Mouse (Mus musculus): ENCODE data around the gene Armh1. TPM values are rescaled to one million over a fixed set of nuclear protein-coding genes. Genes with fewer than 3 reads are reported as not detected.
A peak's percentile ranks its signal among the peaks of the same experiment; 100 is the strongest.
"Not testable (repeated sequence)": the region's sequence is repeated elsewhere in the genome, so short reads cannot be mapped to it uniquely, and the experiment has no call there.

Gene Armh1
- polyA plus RNA-seq, 1 experiment from 2014 or later = 0.65 TPM

DNA sequence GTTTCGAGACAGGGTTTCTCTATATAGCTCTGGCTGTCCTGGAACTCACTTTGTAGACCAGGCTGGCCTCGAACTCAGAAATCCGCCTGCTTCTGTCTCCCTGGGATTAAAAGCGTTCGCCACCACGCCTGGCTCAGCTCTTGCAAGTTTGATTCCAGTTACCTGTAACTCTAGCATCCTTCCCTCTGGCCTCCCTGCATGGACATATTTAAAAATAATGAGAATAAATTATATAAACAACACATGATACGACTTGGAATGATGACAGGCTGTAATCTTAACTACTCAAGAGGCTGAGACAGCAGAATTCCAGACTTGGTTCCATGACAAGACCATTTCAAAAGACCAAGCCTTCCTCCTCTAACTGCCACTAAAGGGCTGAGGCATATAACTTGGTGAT is 61.3 kb downstream of the Armh1 start:
- Histone ChIP-seq H3K4me3 (replicated peaks) (no peak overlapping the region), H3K9ac (replicated peaks) (no peak overlapping the region), H3K4me2 (no peak overlapping the region), H3K27ac (peak overlapping the region; percentile 72; the same call in 1 of the 2 replicates), H3K36me3 (no peaks in the 10 kb centered on the region), H3K9me3 (no peaks in the 10 kb centered on the region), H3K4me1 (replicated peaks) (0 out of 2 replicates have a peak, but pooled peaks cover 4% of the 10 kb centered on the region), H3K27me3 (no peaks in the 10 kb centered on the region)
- WGBS = 69% methylated on average over 7 of the region's 7 CpGs
- no peak for ATAC-seq (ENCODE audit: insufficient number of reproducible peaks, insufficient read depth, low FRiP score, low TSS enrichment, low read depth)

DNA sequence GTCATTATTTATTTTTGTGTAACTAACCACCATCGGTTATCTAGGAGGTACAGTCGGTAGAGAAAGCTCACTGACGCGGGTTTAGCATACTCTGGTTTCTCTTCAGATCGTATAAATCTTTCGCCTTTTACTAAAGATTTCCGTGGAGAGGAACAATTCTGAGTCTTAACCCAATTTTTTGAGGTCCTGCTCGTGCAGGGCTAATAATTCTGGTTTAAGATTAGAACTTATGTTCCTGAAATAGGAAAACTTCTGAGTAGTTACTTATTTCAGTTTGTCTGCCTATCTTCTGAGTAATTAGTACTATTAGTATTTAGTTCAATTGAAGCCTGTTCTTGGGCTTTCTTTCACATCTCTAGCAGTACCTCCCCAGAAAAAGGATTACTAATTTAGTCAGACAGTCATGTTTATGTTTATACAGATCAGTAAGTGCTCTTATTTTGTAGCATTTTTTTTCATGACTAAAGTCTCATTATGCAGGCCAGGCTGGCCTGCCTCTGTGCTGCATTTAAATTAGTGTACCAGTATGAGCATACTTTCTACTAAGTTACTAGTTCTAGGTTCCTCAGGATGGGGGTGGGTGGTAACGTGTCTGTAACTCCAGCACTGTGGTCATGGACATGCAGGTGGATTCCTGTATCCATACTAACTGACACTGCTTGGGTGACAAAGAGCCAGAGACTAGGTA is 61.9 kb downstream of the Armh1 start:
- peak overlapping the region; percentile 38 for H3K4me3 ChIP-seq (replicated peaks)
- H3K4me1 ChIP-seq (replicated peaks) = 0 out of 2 replicates have a peak, but pooled peaks cover 4% of the 10 kb centered on the region
- H3K27ac ChIP-seq = peak overlapping the region; percentile 73
- no peaks in the 10 kb centered on the region; the same call in 1 of the 2 replicates for H3K27me3 ChIP-seq
- ATAC-seq (ENCODE audit: insufficient number of reproducible peaks, insufficient read depth, low FRiP score, low TSS enrichment, low read depth) = peak; percentile 89
- H3K36me3 ChIP-seq = no peaks in the 10 kb centered on the region
- H3K9ac ChIP-seq (replicated peaks) = peak overlapping the region; percentile 51
- H3K9me3 ChIP-seq = no peaks in the 10 kb centered on the region
- under 1% methylated on average over 9 of the region's 9 CpGs for WGBS
- H3K4me2 ChIP-seq = peak overlapping the region; percentile 50

DNA sequence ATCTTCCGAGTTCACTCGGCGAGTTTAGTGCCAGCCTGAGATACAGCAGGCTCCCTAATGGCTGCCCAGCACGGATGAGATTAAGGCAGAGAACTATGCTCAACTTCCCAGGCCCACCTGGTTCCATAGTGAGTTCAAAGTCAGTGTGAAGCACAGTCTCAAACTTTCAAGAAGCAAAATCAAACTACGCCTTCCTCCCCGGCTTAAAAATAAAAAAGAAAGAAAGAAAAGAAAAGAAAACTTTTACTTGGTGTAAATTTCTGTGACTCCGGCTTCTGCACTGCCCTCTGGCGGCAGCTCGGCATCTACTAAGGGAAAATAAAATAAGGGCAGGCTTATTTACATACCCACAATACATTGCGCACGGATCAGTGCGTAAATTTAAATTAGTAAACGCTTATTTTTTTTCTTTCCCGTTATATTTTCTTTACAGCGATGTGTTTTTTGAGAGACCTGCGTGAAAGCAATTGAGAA is 62.5 kb downstream of the Armh1 start:
- H3K9ac ChIP-seq (replicated peaks) = peak overlapping the region; percentile 51
- H3K4me2 ChIP-seq = peak overlapping the region; percentile 50
- H3K9me3 ChIP-seq = no peaks in the 10 kb centered on the region
- peak overlapping the region; percentile 38 for H3K4me3 ChIP-seq (replicated peaks)
- H3K36me3 ChIP-seq = no peaks in the 10 kb centered on the region
- H3K27ac ChIP-seq = peak overlapping the region; percentile 73
- H3K4me1 ChIP-seq (replicated peaks) = 0 out of 2 replicates have a peak, but pooled peaks cover 4% of the 10 kb centered on the region
- WGBS = 2% methylated on average over 16 of the region's 16 CpGs
- no peaks in the 10 kb centered on the region; the same call in 1 of the 2 replicates for H3K27me3 ChIP-seq
- ATAC-seq (ENCODE audit: insufficient number of reproducible peaks, insufficient read depth, low FRiP score, low TSS enrichment, low read depth) = peak; percentile 67; the same call in 1 of the 2 replicates

DNA sequence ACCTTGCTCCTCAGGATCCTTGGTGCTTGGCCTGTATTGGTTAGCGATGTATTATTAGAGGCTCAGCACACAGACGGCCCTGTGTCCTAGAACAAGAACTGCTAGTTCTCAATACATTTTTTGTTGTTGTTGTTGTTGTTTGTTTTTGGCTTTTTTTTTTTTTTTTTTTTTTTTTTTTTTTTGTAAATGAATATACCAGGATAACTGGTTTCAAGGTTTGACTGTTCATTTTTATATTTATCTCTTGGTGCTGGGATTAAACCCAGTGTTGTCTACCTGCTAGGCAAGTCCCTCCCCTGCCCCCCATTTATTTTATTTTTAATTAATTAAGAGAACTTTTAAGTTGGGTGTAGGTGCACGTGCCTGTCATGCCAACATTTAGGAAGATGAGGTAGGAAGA is 63.0 kb downstream of the Armh1 start:
- peak overlapping the region; percentile 73 for H3K27ac ChIP-seq
- 59% methylated on average over 3 of the region's 3 CpGs for WGBS
- ATAC-seq (ENCODE audit: insufficient number of reproducible peaks, insufficient read depth, low FRiP score, low TSS enrichment, low read depth) = no peak

DNA sequence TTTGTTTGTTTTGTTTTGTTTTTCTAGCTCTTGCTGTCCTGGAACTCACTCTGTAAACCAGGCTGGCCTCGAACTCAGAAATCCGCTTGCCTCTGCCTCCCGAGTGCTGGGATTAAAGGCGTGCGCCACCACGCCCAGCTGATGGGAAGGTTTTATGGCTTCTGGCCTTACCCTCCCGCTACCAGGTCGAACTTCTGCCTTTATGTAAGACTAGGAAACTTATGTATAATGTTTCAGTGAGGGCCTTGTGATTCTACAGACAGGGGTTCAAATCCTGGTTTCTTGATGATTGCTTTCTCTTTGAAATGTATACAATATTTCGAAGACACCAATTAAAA is 69.2 kb downstream of the Armh1 start:
- H3K4me1 ChIP-seq (replicated peaks); H3K27me3 ChIP-seq; H3K9me3 ChIP-seq: not testable (repeated sequence)
- ATAC-seq (ENCODE audit: insufficient number of reproducible peaks, insufficient read depth, low FRiP score, low TSS enrichment, low read depth) = peak; percentile 18; the same call in 1 of the 2 replicates
- Histone ChIP-seq H3K27ac (peak overlapping the region; percentile 80), H3K4me2 (peak overlapping the region; percentile 66), H3K9ac (replicated peaks) (peak overlapping the region; percentile 65), H3K36me3 (peaks cover 24% of the 10 kb centered on the region), H3K4me3 (replicated peaks) (peak overlapping the region; percentile 57)
- WGBS = 12% methylated on average over 9 of the region's 9 CpGs

More for the DNA sequence above, 63.0 kb downstream of the Armh1 start:
- H3K4me3 ChIP-seq (replicated peaks) = peak overlapping the region; percentile 38
- H3K36me3 ChIP-seq = no peaks in the 10 kb centered on the region
- H3K9me3 ChIP-seq = no peaks in the 10 kb centered on the region
- H3K27me3 ChIP-seq = no peaks in the 10 kb centered on the region; the same call in 1 of the 2 replicates
- H3K9ac ChIP-seq (replicated peaks) = peak overlapping the region; percentile 51
- H3K4me2 ChIP-seq = peak overlapping the region; percentile 50
- 0 out of 2 replicates have a peak, but pooled peaks cover 4% of the 10 kb centered on the region for H3K4me1 ChIP-seq (replicated peaks)

DNA sequence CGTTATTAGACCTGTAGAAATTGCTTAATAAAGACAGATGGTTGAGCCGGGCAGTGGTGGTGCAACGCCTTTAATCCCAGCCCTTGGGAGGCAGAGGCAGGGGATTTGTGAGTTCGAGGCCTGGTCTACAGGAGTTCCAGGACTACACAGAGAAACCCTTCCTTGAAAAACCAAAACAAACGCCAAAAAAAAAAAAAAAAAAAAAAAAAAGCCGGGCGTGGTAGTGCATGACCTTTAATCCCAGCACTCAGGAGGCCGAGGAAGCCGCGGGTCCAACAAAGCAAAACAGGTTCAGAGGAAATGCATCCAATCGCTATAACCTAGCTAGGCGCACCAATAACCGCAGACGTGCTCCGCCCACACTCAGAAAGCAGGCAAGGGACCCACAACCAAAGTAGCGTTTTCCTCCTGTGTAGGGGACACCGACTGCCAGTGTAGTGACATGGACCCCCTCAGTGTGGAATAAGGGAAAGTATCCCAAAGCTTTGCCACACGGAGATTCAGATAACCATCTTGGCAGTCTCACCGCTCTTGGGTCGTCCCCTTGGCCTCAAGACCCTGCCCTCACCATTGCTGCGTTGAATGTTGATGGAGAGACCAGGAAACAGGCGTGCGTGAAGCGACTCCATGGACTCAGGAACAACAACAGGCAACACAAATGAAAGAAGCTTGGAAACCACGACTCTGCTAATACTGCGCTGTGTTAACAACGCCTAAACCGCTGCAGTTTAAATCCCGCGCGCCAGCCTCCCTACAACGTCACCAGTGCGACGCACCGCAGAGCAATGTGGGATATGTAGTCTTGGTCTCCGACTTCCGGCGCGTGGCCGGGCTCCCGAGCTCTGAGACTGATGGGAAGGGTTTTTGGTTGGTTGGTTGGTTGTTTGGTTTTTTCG is 69.8 kb downstream of the Armh1 start, which contains the start of gene Kif2c:
Gene Kif2c, minus strand, starts transcription at position 777 of the 896 bp plus-strand sequence.
- no peaks in the 10 kb centered on the region; the same call in 1 of the 2 replicates for H3K27me3 ChIP-seq
- peak within 1 kb of the TSS; percentile 80 for H3K27ac ChIP-seq
- ATAC-seq (ENCODE audit: insufficient number of reproducible peaks, insufficient read depth, low FRiP score, low TSS enrichment, low read depth) = peak; percentile 97
- H3K4me1 ChIP-seq (replicated peaks) = peaks cover 8% of the 10 kb centered on the region
- H3K4me3 ChIP-seq (replicated peaks) = peak within 1 kb of the TSS; percentile 57
- 2% methylated on average over 42 of the region's 42 CpGs for WGBS
- peak within 1 kb of the TSS; percentile 66 for H3K4me2 ChIP-seq
- H3K36me3 ChIP-seq = peaks cover 30% of the 10 kb centered on the region
- H3K9ac ChIP-seq (replicated peaks) = peak within 1 kb of the TSS; percentile 65
- no peaks in the 10 kb centered on the region for H3K9me3 ChIP-seq

DNA sequence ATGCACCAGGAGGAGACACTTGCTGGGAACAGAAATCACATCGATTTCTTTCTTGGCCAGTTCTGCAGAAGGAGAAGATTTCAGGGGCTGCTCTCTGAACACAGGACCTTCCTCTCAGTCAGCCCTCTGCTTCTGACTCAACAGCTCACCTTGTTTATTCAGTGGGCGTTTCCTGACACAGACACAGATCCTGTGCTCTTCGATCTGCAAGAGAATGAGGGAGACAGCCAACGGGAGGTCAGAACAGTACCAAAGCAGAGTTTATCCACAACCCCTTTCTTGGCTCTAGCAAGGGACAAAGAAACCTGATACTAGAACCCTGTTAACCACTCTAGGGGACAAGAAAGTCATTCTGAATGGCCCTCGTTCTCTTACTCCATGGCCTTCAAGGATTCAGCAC is 82.0 kb downstream of the Armh1 start:
- 94% methylated on average over 5 of the region's 5 CpGs for WGBS
- no peak overlapping the region for H3K4me2 ChIP-seq
- peaks cover 97% of the 10 kb centered on the region for H3K36me3 ChIP-seq
- no peaks in the 10 kb centered on the region for H3K9me3 ChIP-seq
- no peak for ATAC-seq (ENCODE audit: insufficient number of reproducible peaks, insufficient read depth, low FRiP score, low TSS enrichment, low read depth)
- no peak overlapping the region for H3K27ac ChIP-seq
- no peak overlapping the region for H3K9ac ChIP-seq (replicated peaks)
- H3K27me3 ChIP-seq = no peaks in the 10 kb centered on the region
- H3K4me3 ChIP-seq (replicated peaks) = no peak overlapping the region
- H3K4me1 ChIP-seq (replicated peaks) = no peaks in the 10 kb centered on the region

Other genes with a start within 250 kb of the Armh1 start
- 53.0 and 54.0 TPM in 2 replicates for gene Eif2b3, start 232.7 kb downstream of the Armh1 start, polyA plus RNA-seq (2016; fragmentation: Nextera tagmentation; extraction: Ambion mirVana)
- gene Ptch2, start 156.1 kb downstream of the Armh1 start, polyA plus RNA-seq (2016; fragmentation: Nextera tagmentation; extraction: Ambion mirVana) = 5.4 and 6.4 TPM in 2 replicates
- gene Btbd19, start 126.4 kb downstream of the Armh1 start, polyA plus RNA-seq (2016; fragmentation: Nextera tagmentation; extraction: Ambion mirVana) = 4.2 and 5.1 TPM in 2 replicates
- gene Tctex1d4, start 125.3 kb downstream of the Armh1 start, polyA plus RNA-seq (2016; fragmentation: Nextera tagmentation; extraction: Ambion mirVana) = not detected in 2 replicates
- 2.5 and 2.7 TPM in 2 replicates for gene Plk3, start 118.2 kb downstream of the Armh1 start, polyA plus RNA-seq (2016; fragmentation: Nextera tagmentation; extraction: Ambion mirVana)
- gene Rps8, start 95.9 kb downstream of the Armh1 start, polyA plus RNA-seq (2016; fragmentation: Nextera tagmentation; extraction: Ambion mirVana) = 892 and 981 TPM in 2 replicates
- 106 and 108 TPM in 2 replicates for gene Kif2c, start 69.5 kb downstream of the Armh1 start, polyA plus RNA-seq (2016; fragmentation: Nextera tagmentation; extraction: Ambion mirVana)
- 8.8 and 11.0 TPM in 2 replicates for gene Tmem53, start 174 bp downstream of the Armh1 start, polyA plus RNA-seq (2016; fragmentation: Nextera tagmentation; extraction: Ambion mirVana)
- gene Rnf220, start 244.9 kb upstream of the Armh1 start, polyA plus RNA-seq (2016; fragmentation: Nextera tagmentation; extraction: Ambion mirVana) = 112 and 119 TPM in 2 replicates

Data from limb, embryonic 12.5 days (tissue).